Mouse (Mus musculus) cerebellum, postnatal 10 days (tissue): ENCODE measurements around the gene Maml2.

Experiments used
- DNase-seq, 2 experiments: peaks; one replicate each; pipeline ENCODE4 v3.0.0; 2021; ENCODE audit warnings: mixed read lengths in 2 of 2

The Maml2 gene

DNA sequence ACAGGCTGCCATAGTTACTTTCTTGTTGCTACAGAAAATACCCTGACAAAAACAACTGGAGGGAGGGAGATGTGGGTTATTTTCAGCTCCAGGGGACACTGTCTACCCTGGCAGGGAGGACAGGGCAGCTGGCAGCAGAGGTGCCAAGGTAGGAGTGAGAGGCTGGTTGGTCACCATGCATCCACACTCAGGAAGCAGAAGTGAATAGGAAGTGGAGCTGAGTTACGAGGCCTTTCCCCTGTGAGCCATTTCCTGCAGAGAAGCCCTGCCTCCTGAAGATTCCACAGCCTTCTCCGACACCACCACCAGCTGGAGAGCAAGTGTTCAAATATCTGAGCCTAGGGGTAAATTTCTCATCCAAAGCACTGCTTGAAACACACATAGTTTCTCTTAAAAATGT, 277.2 kb downstream of the Maml2 start:
- no peak for DNase-seq

DNA sequence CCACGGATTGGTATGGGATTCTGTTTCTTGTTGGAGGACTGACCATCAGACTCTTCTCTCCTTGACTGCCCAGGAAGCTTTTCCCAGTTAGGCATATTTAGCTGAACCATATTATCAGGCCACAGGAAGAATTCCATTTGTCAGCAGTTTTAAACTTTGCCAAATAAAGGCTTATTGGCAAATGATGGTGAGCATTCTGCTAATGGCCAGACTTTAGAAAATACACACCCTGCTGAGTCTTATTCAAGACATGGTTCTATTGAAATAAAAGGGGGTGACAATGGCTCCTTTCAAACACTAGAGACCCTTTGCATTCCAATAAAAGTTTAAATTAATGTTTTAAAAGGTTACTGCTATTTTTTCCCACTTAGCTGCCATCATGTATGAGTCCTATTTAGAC, 279.4 kb downstream of the Maml2 start:
- DNase-seq = no peak

DNA sequence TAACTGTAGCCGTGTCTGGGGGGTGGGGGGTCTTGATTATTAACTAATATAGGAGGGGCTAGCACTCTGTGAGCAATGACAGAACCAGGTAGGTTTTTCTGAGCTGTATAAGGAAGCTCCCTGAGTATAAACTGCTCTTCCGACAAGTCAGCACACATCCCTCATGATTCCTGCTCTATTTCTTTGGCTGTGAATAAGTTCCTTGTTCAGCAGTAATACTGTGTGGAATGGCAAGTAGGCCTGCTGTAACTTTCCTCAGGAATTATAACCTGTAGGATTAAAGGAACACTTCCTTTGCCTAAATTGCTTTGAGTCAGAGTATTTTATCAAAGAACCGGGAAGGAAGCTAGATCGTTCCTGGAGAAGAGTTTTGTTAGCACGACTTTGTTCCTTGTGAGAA, 283.4 kb downstream of the Maml2 start:
- DNase-seq = no peak

- DNase-seq = no peak
Measured at GRCm38 (mm10) chr9:13583952-13584351, 286.2 kb downstream of the Maml2 start.

- no peak for DNase-seq
Measured at GRCm38 (mm10) chr9:13584435-13584834, 286.7 kb downstream of the Maml2 start.

GRCm38 (mm10) chr9:13587085-13587933, 289.6 kb downstream of the Maml2 start:
- DNase-seq = no peak

- no peak for DNase-seq
Measured at GRCm38 (mm10) chr9:13588786-13589185, 291.0 kb downstream of the Maml2 start.

- DNase-seq = no peak
Measured at GRCm38 (mm10) chr9:13592701-13593100, 294.9 kb downstream of the Maml2 start.

DNA sequence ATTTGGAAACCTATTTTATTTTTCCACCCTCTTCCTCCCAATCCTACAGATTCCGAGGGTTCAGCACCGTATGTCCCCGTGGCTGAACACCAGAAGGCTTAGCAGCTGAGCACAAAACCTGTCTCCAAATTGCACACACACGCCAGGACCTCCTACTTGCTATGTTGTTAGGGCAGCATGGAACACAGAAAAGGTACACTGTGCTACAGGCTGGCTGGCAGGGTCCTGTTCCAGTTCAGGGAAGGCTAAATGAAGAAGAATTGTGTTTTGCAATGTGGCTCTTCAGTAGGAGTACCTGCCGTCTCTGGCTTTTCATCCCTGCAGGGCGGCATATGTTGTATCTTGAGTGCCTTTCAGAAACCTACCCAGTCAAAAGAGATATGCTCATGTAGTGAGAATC, 300.0 kb downstream of the Maml2 start:
- DNase-seq = peak; percentile 72 to 76

DNA sequence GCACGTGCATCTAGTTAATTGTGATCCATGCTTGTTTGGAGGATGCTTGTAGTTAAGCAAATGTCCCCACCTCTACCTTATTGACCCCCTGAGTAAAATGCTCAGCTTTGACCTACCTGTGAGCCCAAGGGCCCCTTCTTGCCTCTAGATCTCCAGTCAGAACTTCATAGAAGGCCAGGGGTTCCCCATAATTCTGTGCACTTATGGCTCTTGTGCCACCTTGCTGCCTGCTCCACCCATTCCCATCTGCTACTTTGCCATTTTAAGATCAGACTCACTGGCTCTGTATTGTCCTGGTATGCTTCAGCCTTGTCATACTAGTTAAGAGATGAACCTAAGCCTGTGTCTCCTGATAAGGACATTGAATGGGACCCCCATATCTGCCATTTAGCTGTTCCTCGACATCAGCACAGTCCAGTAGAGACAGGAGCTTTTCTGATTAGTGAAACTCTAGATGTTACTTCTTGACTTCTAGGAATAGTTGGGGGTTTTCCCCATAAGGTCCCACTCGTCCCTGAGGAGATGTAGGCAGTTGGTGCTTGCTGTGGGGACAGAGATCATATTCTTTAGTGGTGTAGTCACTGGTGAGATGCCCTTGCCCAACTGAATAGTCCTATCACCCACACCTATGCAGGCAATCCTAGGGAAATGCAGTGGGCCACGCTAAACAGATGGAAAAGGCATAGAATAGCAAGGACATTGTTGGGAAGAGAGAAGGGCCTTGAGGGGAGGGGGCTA, 301.0 kb downstream of the Maml2 start:
- DNase-seq = no peak

GRCm38 (mm10) chr9:13599334-13599614, 301.5 kb downstream of the Maml2 start:
- DNase-seq = no peak

GRCm38 (mm10) chr9:13599800-13600199, 302.0 kb downstream of the Maml2 start:
- no peak for DNase-seq

DNA sequence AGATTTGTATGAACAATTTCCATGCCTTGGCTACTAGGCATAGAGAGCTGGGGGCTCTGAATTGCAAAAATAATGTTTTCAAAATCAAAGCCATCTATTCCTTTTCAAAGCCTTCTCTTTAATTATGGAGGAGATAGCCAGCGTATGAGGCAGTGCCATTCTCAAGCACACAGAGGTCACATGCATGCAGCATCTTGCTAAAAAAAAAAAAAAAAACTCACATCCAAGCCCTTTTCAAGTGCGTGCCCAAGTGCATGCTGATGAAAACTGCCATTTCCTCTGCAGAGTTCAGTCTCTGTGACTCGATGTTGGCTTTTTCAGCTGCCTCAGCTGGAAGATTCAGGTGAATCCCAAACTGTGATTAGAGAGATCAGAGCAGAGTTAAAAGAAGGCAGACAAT, 304.0 kb downstream of the Maml2 start:
- DNase-seq = no peak

DNA sequence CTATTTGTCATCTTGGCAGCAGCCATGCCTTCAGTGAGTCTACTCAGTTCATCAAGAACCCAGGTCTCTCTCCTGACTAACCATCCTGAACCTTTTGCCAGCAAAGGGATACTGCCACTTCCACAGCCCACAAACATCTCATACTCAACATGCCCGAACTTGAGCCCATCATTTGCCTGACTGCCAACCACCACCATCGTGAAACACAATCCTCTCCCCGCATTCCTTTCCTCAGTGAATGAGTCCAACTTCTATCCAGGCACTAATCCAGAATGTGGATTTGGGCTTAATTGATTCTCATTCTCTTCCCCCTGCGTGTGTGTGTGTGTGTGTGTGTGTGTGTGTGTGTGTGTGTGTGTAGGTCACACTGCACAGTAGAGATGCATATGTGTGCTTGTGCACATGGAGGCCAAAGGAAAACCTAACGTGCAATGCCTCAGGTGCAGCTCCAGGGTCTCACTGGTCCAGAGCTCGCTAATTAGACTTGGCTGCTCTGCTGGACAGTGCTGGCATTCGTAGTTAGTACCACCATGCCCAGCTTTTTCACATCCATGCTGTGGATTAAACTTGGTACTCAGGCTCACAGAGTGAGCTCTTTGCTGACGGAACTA, 305.9 kb downstream of the Maml2 start:
- peak; percentile 45 to 56 for DNase-seq

GRCm38 (mm10) chr9:13607609-13608185, 309.9 kb downstream of the Maml2 start:
- DNase-seq = no peak

GRCm38 (mm10) chr9:13608532-13609071, 310.8 kb downstream of the Maml2 start:
- no peak for DNase-seq

DNA sequence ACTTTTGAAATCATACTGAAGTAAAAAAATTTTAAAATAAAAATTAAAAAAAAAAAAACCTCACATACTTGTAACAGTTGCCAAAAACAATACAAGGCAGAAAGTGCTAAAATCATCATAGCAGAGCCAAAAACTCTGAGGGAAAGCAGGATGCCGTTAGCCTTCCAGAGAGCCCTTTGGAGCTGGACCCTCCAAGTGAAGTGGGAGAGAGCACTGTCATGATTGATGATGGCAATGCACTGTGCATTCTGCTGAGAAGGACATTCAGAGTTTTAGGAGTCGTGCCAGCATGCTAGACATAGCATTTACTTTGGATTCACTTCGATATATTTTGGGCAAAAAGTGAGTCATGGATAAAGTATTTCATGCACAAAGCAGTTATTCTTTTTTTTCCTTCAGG, 313.8 kb downstream of the Maml2 start:
- DNase-seq = no peak

GRCm38 (mm10) chr9:13612371-13612770, 314.6 kb downstream of the Maml2 start:
- DNase-seq = peak; percentile 44 to 55

DNA sequence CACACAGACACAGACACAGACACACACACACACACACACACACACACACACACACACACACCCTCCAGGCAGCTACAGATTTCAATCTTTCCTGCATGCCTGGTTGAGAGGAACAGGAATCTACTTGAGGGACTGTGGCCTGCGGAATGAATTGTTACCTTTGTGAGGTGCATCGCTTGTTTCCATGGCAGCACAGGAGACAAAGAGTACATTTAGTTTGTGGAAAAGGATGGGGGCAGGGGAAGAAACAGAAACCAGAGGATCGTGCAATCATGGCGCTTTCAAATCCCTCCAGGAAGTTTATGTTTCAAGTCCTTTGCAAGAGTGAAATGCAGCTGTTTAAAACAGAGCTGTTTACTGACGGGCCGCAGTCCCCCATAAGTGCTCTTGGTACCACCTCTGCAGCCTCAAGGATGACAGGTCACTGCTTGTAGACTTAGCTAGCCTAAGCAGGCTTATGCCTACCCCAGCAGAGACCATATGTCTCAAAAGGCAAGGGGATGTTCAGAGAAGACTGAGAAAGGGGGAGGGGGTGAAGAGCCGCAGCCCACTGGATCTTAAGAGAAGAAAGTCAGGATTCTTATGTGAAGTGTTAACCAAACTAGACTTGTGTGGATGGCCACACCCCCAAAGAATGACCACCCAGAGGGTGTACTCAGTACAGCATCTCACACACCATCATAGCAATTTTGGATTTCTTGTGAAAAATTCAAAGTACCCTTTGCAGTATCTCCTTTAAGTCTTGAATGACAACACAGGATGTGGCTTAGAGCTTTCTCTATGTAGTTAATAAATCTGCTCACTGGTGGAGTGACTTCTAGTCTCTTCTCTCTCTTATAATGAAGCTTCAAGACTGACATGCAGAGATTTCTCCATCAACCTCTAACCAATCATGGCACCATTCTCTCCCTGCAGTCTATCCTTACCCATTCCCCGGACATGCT, 315.8 kb downstream of the Maml2 start:
- no peak for DNase-seq

DNA sequence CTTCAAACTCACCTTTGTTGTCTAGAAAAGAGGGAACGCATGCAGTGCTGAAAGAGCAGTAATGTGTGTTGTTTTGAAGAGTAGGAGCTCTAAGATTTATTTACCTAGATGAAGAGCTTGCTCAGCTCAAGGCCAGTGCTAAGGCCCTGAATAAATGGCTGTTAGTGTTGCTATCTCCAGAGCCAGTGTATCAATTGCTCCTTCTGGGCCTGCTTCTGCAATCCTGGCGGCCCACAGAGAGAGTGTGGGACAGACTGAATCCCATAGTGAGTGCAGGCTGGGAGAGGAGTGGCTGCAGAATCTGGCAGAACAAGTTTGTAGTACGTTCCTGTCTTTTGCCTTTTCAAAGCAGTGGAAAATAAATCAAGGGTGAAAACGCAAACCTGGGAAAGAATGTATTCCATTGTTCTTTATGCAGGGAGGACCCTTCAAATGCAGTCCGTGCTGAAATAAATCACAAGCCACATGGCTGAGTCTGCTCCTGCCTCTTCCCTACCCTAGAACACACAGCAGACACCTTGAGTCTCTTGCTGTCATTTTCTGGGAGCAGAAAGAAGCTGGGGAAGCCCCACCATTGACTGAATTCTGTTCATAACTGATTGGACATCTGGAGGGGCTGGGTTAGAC, 318.7 kb downstream of the Maml2 start:
- no peak for DNase-seq

GRCm38 (mm10) chr9:13620794-13621193, 323.0 kb downstream of the Maml2 start:
- no peak for DNase-seq

DNA sequence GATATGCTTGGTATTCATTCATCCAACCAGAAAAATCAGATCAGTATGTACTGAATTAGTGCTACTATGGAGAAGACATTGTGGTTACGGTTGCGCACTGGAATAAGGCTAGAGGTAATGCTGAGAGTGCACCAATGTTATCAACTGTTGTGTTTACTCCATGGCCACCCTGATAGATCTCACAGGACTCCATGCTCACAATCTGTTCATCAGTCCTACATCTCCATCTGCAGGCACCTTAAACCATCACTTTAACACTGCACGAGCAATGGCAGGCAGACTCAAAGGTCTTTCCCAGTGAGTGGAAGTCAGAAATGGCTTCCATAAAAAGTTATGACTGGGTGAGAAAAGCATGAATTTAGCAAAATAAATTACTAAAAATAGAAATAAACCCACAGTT, 324.2 kb downstream of the Maml2 start:
- peak in 1 of 2 experiments; percentile 23 for DNase-seq
